Mouse (Mus musculus) right cerebral cortex, adult 18-20 months (tissue): Measurements from ENCODE around the gene Notch4.
A peak's percentile ranks its signal among the peaks of the same experiment; 100 is the strongest.

Experiments
- DNase-seq: peaks from one replicate; pipeline ENCODE4 v3.0.0; 2022; ENCODE audit warnings: mixed read lengths

Gene Notch4

DNA sequence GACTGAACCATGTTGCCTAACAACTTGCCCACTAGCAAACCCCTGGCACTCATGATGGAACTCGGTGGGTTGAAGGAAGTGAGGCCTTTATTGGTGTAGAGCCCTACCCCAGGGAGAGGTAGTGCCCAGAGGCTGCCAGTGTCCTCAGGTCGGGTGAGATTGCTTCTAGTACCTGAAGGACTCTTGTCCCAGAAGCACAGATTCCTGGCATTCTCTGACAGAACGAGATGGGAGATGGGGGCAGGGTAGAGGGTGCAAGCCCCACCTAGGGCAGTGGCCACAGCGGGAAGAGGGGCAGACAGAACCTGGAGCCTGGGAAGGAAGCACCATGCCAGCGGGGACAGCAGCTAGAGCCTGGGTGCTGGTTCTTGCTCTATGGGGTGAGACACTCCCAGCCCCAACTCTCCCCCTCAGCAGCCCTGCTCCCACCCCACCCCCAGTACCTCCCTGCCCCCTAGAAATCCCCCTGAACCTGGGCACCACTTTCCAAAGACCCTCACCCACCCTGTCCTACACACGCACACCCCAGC lies 33.6 kb downstream of the Notch4 start, which contains the start of gene Ager:
Gene Ager, plus strand, starts transcription at position 297 of the 530 bp plus-strand sequence.
- no peak for DNase-seq

DNA sequence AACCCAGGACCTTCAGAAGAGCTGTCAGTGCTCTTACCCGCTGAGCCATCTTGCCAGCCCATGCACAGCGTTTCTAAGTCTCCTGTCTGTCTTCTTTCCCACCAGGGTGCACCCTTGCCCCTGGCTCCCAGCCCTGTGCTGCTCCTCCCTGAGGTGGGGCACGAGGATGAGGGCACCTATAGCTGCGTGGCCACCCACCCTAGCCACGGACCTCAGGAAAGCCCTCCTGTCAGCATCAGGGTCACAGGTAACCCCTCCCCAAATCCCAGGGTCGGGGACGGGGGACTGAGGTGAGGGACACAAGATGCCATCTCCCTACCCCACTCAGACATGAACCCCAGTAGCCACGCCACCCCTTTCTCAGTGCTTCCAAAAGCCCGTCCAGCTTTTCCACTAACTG lies 35.8 kb downstream of the Notch4 start:
- DNase-seq = no peak

DNA sequence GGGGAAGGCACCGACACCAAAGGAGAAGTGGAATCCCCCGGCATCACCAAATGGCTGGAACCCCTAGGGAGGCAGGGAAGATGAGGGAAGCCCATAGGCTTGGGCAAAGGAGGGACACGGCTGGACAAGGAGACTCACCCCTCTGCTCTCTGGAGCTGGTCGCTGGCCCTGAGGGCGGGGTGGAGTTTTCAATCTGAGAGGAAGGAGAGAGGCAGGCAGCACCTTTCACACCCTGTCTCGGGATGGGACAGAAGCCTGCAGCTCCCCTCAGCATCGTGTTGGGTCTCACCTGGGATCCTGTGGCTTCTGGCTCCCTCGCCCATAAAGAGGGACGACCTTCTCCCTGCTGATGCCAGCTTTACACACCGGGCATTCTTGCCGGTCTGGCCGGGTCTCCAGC lies 37.7 kb downstream of the Notch4 start:
- DNase-seq = no peak

DNA sequence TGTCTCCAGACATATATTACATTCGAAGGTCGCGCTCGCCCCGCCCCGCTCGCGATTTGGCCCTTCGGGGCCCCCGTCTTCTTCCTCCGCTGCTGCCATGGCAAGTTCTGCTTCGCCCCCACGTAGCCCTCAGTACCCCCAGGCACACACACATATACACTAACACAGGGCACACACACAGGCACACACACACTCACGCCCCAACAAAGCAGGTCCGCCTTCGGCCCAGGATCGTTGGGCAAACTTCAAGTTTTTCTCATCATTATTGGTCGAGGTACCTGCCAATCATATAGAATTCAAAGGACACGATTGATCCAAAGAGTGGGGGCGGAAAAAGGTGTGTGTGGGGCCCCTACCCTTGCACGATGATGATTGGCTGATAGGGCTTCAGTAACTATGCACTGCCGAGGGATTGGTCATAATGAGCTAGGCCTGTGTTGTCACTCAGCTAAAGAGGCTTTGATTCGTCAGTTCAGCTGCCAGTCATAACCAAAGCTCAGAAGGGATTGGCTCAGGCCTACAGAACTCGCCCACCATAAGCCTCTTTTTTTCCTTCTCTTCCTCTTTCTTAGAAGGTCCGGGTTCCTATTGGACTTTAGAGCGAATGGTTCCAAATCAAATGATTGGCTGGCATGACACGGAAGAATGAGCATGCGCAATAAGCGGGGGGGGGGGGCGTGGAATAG lies 39.5 kb downstream of the Notch4 start, which contains the start of gene Rnf5:
Gene Rnf5, minus strand, starts transcription at position 316 of the 686 bp plus-strand sequence.
- peak; percentile 100 for DNase-seq

DNA sequence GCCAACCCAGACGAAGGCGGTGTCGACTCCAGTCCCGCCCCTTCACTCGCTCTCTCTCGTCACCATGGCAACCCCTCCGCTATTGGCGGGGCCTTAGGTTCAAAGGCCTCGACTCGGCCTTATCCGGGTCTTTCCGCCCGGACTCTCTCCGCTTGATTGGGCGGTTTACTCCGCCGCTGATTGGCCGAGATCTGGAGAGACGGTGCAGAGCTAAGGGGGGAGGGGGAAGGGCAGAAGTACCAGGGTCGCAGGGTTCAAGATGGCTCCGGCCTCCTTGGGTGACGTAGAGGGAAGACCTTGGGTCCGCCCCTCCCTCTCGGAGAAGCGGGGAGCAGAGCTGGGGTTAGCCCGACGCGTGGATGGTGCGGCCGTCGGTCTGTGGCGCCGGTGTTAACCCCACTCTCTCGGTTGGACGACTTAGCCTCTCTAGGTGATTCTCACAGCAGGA lies 40.0 kb downstream of the Notch4 start, which contains the start of gene Agpat1:
Gene Agpat1, plus strand, starts transcription at position 202 of the 448 bp plus-strand sequence.
- peak; percentile 99 for DNase-seq

DNA sequence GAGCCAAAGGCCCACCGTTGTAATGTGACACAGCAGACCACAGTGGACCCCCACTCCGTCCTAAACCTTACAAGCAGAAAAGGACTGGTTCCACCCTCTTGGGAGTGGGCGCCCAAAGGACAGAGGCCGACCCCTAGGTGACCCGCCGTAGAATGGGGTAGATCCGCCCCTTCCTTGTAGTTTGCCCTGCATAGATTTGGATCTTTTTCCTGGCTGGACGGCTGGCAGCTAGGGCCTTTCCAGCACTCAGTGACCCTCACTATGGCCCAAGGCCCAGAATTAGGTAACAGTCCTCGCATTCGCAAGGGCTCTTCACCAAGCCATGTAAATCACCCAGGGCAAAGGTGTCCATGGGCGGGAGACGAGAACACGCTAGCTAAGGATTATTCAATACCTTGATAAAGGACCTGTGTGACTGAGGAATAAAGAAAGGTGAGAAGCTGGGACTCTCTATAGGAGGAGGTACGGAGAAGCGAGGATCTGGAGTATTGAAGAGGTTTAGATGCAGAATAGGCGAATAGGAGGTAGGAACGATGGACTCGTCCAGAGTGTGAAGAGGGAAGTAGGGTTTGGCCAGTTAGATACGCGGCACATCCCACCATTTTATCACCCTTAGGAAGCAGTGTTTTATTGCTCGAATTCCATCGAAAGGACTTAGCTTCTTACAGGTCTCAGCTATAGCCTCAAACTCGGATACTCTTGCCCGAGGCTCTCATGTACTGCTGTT lies 40.6 kb downstream of the Notch4 start:
- no peak for DNase-seq

DNA sequence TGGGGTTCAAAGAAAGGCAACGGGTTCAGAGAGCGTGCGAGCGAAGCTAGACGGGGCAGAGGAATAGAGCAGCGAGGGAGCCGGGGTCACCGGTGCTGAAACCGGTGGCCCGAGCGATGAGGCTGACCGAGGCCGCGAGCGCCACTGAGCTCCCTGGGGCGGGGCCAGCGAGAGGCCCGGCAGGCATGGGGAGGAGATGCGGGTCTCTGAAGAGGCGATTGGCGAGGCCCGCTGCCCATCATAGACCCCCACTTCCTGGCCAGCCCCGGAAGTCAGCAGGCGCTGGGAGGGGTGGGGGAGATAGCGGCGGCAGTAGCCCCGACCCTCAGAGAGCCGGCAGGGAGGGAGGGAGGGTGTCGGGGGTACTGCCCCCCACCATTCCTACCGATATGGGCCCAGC lies 41.5 kb downstream of the Notch4 start:
- DNase-seq = peak; percentile 98

DNA sequence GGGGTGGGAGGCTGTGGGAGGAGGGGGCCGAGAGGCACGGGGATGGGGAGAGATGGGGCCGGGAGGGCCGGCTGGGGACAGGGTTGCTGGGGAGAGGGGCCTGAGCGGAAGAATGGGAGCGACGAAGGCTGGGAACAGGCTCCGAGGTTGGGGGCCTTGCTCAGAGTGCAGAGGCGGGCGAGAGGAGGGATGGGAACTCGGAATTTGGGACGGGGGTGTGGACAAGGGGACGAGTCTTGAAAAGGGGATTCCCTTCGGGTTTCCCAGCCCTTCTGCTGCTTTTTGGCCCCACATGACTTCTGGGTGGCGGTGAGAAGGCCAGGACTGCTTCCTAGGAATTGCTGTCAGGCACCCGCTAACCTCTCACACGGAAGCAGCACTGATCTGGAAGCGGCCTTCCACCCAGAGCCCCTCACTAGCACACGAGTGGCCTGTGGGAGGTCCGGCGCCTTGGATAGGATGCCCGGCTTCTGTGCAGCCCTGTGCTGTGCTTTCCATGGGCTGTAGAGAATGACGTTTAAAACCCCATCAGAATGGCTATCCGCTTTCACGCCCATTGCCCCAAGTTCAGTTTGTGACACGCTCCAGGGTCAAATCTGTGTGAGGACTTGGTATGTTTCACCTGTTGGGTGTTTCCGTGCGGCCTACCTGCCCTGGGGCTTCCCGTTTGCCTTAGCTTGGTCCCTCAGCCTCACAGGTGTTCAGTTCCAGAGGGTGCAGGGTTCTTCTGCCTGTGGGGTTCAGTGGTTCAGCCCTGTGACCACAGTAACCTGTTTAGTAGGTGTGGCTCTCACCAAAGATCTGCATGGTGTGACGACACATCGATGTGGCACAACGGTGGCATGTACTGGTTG lies 42.3 kb downstream of the Notch4 start:
- DNase-seq = no peak

DNA sequence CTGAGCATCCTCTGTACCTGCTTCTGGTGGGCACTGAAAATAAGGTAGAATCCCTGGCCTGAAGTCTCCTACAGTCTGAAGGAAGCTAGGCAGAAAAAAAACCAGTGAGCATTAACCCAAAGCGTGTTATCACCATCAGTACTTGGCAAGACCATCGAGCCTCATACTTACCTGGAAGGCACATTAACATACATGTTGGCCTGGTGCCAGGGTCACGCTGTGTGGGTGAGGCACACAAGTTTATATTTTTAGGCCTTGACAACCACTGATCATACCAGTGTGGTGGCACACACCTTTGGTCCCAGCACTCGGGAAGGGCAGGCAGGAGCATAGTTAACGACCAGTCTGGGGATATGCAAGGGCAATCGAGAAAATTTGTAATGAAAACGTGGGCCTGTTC lies 43.9 kb downstream of the Notch4 start:
- DNase-seq = no peak

DNA sequence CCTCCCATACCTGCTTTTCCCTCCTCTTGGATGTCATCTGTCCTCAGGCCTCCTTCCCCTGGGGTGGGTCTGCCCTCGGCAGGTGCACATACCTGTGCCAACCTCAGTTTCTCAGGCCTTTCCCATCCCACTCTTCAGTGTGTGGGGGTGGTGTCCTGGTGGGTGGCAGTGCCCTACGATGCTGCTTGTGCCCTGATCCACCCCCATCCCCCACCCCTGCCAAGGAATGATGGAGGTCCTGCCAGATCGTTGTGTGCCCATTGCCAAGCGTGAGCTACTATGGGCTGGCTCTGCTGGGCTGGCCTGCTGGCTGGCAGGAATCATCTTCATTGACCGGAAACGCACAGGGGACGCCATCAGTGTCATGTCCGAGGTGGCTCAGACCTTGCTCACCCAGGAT lies 47.0 kb downstream of the Notch4 start:
- no peak for DNase-seq

DNA sequence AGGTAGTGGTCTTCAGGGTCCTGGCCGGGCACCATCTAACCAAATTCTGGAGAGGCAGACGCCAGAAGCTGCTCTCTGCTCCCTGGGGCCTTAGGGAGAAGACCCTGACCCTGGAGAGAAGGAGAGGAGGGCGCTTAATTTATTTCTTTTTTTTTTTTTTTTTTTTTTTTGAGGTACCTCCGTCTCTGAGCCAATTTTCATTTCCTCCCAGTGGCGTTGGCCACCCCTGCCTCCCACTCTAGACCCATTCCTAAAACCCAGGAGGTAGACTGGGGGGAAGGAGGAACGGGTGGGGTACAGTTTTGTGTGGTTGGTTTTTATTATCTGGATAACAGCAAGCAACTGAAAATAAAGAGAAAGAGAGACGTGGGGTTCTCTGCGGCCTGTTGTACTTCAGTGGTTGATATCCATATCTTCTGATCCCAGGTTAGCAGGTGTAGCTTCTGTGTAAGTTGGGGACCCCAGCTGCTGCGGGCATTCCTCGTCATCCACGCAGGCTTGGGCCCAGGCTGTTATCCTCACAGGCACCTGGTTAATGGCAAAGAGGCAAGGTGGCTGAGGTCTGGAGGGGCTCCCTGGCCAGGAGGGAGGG lies 49.1 kb downstream of the Notch4 start:
- no peak for DNase-seq

DNA sequence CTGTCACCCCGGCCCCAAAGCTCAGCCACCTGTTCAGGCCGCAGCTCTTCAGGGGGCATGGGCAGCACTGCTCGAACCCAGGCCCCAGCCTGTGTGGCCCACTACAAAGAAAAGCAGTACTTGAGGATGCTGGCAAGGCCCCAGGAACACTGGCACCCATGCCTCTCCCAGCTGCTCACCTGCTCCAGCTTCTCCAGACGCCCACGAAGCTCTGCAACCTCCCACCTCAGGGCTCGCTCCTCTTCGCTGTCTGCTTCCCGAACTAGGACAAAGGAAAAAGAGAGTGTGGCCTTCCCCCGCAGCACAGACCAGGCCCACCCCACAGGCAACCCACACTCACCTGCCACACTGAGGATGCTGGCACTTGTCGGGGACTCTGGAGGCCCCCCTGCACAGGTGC lies 49.8 kb downstream of the Notch4 start:
- peak; percentile 60 for DNase-seq

DNA sequence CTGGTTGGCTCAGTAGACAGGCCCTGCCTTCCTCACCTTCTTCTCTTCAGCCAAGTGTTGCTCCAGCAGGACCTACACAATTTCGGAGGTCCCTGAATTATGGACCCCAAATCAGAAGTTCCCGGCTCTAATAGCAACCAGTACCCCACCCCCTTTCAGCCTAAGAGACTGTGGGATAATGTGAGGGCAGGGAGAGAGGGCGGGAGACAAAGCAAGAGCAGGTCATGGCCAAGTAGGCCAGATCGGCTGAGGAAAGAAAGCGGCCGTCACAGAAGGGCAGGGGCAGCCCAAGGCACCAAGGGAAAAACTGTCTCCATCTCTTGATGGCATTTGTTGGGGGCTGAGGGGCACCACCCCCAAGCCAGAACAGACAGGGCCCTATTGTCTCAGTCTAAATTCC lies 51.8 kb downstream of the Notch4 start, which contains the start of gene Egfl8:
Gene Egfl8, minus strand, starts transcription at position 101 of the 400 bp plus-strand sequence.
- no peak for DNase-seq

DNA sequence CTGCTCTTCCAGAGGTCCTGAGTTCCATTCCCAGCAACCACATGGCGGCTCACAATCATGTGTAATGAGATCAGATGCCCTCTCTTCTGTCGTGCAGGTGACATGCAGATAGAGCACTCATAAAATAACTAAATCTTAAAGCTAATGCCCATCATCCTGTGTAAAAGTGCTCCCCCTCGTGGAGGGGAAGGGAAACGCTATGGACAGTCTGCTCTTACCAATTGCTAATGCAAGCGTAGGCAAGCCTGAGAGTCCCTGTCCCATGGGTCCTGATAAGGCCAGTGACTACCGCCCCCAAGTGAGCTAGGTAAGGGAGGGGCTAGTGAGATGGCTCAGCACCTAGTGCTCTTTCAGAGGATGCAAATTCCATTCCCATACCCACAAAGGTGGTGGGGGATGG lies 54.9 kb downstream of the Notch4 start:
- no peak for DNase-seq

DNA sequence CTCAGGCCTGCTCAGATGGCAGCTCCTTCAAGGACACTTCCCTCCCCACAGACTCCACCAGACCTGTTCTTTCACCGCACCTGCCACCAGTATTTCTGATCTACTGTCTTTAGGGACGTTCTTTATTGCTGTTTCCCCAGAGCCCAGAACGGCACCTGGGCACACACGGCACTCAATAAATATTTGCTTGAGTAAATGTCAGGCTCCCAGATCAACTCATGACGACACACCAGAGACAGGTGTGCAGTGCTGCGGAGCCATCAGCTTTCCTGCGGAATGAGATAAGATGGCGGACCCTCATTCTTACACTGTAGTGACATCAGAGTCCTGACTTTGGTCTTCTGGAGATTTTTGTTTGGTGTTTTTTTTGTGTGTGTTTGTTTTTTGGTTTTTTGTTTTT lies 56.9 kb downstream of the Notch4 start:
- DNase-seq = no peak

DNA sequence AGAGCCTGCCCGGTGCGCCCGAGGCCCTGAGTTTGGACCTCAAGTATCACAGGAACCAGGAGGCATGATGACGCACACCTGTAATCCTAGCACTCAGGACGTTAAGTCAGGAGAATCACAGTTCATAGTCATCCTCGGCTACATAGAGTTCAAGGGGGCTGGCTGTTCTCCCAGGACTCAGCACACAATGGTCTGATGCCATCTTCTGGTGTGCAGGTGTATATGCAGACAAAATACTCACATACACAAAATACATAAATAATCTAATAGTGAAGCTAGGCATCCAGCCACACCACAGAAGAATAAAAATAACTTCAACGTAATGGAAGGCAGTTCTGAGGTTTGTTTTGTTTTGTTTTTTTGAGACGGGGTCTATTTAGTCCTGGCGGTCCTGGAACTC lies 59.1 kb downstream of the Notch4 start:
- no peak for DNase-seq

DNA sequence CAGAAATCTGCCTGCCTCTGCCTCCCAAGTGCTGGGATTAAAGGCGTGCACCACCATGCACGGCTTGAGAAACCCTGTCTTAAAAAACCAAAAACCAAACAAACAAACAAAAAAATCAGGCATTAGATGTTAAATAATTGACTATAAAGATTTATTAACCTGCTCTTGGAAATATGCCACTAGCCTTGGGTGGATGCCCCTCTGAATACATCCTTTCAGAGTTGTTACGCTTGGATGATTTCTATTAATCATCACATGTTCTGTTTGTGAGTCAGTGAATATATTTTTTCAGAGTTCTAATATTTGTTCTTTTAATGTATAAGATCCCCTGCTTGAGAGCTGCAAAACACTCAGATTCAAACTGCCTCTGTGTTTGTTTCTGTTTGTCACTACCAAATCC lies 60.9 kb downstream of the Notch4 start:
- DNase-seq = no peak

DNA sequence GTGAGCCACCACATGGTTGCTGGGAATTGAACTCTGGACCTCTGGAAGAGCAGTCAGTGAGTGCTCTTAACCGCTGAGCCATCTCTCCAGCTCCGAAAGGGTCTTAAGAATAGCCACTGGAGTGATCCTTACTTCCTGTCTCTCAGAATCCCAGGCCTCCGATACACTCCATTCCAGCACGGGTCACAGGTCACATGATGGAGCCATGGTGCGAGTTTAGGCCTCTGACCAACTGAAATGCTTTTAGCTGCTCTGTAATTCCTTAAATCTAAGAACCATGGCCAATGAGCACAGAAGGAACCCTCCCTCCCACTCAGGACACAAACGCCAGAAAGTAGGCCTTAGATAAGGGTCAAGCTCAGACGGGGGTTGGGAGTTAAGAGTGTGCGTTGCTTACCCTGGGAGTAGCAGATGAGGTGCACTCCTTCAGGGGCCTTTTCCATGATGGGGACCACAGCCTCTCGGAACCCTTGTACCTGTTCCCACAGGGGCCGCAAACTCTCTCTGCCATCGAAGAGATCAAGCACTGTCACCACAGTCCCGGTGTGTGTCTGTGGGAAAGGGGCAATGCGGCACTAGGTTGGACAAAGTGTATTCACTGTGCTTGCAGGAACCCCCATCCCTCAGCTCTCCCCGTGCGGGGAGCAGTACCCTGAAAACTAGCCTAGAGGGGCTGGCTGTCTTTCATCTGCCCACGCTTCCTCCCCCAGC lies 62.1 kb downstream of the Notch4 start:
- no peak for DNase-seq

DNA sequence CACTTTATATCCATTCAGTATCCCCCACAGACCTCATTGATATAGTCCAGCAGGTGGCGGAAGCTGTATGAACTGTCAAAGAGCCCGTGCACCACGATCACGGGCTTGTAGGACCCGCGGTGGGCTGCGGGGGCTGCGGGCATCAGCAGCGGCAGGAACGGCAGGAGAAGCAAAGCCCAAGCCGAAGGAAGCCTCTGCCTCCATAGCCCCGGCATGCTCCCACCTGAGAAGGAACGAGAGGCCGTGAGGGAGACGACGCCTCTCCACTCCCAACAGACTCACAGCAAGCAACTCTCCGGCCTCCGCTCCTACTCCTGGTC lies 62.7 kb downstream of the Notch4 start:
- no peak for DNase-seq

DNA sequence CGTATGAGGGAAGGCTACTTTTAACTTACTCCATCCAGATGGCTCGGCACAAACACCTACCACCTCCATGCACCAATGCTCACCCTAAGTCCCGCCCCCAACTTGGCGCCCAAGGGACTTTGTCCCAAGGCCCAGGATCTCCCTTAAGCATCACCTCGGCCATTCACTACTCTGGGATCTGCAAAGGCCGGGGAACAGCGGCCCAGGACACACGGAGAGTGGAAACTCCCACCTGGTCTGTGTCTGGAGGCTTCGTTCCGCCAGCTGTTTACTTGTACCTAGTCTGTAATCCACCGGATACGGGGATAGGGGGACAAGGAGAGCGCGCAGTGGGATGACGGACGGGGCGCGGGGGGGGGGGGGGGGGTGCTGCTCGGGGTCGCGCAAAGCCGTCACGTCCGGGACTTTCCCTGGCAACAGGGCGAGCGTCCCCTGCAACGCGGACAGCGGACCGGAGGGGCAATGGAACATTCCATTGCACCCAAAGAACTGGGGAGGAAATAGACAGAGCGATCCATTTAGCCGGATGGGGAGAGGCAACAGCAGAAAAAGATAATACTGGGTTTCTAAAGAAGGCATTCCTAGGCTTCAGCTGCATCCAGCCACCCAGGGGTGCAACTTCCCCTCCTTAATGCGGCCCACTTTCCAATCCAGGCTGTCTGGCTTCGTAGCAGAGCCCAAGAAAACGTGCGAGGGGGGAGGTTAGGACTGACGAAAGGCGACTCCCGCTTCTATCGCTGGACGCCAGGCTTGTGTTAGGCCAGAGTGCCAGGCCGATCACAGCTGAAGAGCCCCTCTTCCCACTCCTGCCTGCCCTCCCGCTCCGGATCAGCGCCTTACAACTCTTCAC lies 63.2 kb downstream of the Notch4 start:
- peak; percentile 91 for DNase-seq
